Mouse (Mus musculus) heart, postnatal 25 days (tissue): ENCODE data around the gene Gm3476. TPM values are rescaled to one million over a fixed set of nuclear protein-coding genes. Genes with fewer than 3 reads are reported as not detected.
A peak's percentile ranks its signal among the peaks of the same experiment; 100 is the strongest.
"Not testable (repeated sequence)": the region's sequence is repeated elsewhere in the genome, so short reads cannot be mapped to it uniquely, and the experiment has no call there.

Experiments used
- DNase-seq: peaks from one replicate; pipeline ENCODE4 v3.0.0; 2022; ENCODE audit warnings: low spot score
- intact Hi-C: fragments of 180-260 bp; cut with DNase I; formaldehyde crosslinking; loops from one replicate; pipeline ENCODE4 v1.15.1; 2025
- total RNA-seq, 2 experiments: library from RNA; stranded (reverse); gene quantifications; 2 replicates each; pipeline ENCODE4 v1.2.3; 2021

Gene Gm3476
- total RNA-seq = not detected

DNA sequence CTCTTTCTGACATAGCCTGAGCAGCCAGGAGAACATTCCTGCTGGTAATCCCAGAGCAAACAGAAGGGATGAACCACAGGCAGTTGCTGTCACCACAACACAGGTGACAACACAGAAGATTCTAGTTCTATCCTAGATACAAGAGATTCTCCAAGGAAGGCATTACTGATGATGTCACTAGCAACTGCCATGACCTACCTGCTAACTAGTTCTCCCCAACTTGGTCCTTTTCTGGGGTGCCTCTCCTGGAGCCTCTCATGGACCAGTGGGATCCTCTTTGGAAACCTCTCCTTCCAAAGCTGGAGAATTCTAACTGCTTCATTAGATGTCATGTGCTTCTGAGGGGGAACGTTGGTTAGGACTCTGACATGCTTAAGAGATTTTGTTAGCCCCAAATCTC lies at the start of gene Gm3476:
Gene Gm3476 (minus strand): TSS at position 101 of the 400 bp plus-strand sequence.
- DNase-seq, intact Hi-C loops: not testable (repeated sequence)

- intact Hi-C loops = not testable (repeated sequence)
- DNase-seq = peak; percentile 1
Observed at GRCm38 (mm10) chr14:6163538-6163937, 37.9 kb upstream of the Gm3476 start.

DNA sequence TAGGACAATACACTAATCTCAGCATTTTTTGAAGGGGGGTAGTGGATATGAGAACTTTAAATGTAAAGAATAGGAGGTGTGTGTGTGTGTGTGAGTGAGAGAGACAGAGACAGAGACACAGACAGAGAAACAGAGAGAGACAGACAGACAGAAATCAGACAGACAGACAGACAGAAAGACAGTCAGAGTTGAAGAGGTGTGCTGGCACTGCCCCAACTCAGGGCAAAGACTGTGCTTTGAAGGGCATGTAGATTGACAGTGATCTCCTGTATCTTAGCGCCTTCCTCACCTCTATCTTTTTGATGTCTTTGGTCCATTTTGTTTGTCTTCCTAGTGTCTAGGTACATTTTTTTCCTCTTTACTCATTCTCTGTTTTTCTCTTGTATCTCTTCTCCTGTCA lies 35.5 kb upstream of the Gm3476 start:
- intact Hi-C loops, DNase-seq: not testable (repeated sequence)

DNA sequence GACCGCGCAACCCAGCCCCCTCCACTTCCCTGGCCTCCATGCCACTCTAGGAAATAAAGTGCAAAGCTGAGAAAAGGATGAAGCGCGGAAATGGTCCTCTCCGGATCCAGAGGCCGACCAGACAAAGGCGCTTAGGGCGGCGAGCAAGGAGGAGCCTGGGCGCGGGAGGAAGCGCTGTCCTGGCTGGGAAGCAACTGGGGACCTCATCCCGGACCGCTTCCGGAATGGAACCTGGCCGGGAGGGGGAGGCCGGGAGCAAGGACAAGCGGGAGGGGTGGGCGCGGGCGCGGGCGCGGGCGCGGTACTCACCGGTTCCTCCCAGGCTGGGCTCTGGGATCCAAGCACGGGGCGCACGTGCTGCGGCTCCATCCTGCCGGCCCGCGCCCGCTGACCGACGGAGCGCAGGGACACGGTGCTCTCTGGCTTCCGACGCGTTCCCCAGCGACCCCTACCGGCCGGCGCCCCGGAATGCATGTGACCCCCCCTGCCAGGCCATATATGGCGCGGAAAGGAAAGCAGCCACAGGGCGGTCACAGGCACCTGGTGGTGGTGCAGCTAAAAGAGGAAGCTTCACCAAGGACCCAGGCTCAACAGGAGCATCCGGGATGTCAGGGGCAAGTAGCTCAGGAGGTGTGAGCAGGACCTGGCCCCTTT lies 17.2 kb downstream of the Gm3476 start, which contains the start of gene Gm3468:
Gene Gm3468 (minus strand): TSS at position 394 of the 654 bp plus-strand sequence.
- DNase-seq = peak; percentile 14
- intact Hi-C loops = not testable (repeated sequence)

GRCm38 (mm10) chr14:6107500-6107899 lies 18.1 kb downstream of the Gm3476 start:
- DNase-seq = not testable (repeated sequence)

GRCm38 (mm10) chr14:6093842-6094241 lies 31.8 kb downstream of the Gm3476 start, which contains the start of gene Gm8206:
TSS of gene Gm8206 (minus strand) at chr14:6093942.
- intact Hi-C loops, DNase-seq: not testable (repeated sequence)

More at GRCm38 (mm10) chr14:6107500-6107899, 18.1 kb downstream of the Gm3476 start:
- intact Hi-C loops = not testable (repeated sequence)

GRCm38 (mm10) chr14:6058167-6058566 lies 67.4 kb downstream of the Gm3476 start, which contains the start of gene Gm6337:
TSS of gene Gm6337 (minus strand) at chr14:6058267.
- DNase-seq, intact Hi-C loops: not testable (repeated sequence)

Other genes starting within 250 kb of the Gm3476 start
- gene Gm8237, start 245.4 kb downstream of the Gm3476 start, total RNA-seq = under 1 TPM in 1 of 2 experiments, not detected in 1; 0.42 TPM
- under 1 TPM; 0.13 to 0.25 TPM for gene Gm3248, start 164.1 kb downstream of the Gm3476 start, total RNA-seq
- gene Gm3453, start 146.7 kb downstream of the Gm3476 start, total RNA-seq = not detected
- not detected for gene Gm6337, start 67.5 kb downstream of the Gm3476 start, total RNA-seq
- gene Gm8206, start 31.9 kb downstream of the Gm3476 start, total RNA-seq = not detected
- gene Gm3468, start 17.1 kb downstream of the Gm3476 start, total RNA-seq = under 1 TPM in 1 of 2 experiments, not detected in 1; 0.16 TPM
- under 1 TPM; 0.26 to 0.31 TPM for gene Gm21560, start 93.5 kb upstream of the Gm3476 start, total RNA-seq
- under 1 TPM; 0.17 to 0.34 TPM for gene Gm3411, start 161.4 kb upstream of the Gm3476 start, total RNA-seq
- not detected for gene Gm21103, start 179.0 kb upstream of the Gm3476 start, total RNA-seq
- not detected for gene Gm3618, start 217.9 kb upstream of the Gm3476 start, total RNA-seq